Mouse (Mus musculus): ENCODE measurements around the gene Polr2b.

GRCm38 (mm10) chr5:77374945-77375344 is 65.0 kb downstream of the Polr2b start:
- TF ChIP-seq USF1 (IDR thresholded peaks at IDR 0.05; ENCODE audit: low read depth, low read length) (no peak), USF2 (IDR thresholded peaks at IDR 0.05; ENCODE audit: borderline replicate concordance in 1 of 2, insufficient read depth in 1 of 2, low read depth in 1 of 2, low read length in 2 of 2) (no peak), EP300 (IDR thresholded peaks at IDR 0.05; ENCODE audit: low read depth in 1 of 2, low read length in 2 of 2) (no peak)
